Mouse (Mus musculus): ENCODE measurements around the gene Zfp750.

Gene Zfp750

GRCm38 (mm10) chr11:121543287-121543856 is 24.2 kb upstream of the Zfp750 start:
- DNase-seq (ENCODE audit: low read depth in 1 of 2, low spot score in 2 of 2) = no peak

DNA sequence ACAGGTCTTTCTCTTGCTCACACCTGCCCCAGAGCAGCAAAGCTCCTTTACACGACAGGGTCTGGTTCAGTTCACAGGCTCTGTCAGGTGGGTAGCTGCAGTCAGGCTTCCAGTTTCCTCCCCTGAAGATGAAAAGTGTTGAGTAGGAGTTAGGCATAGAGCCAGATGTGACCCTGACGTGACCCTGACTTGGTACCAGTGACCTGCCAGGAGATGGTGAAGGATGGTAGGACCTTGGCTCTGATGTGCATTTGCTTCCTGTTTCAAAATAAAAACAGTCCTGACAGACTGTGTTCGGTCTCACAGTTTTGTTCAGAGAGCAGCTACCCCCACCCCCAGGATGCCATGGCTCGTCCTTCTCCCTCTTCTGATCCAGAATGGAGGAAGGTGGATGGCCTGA is 23.3 kb upstream of the Zfp750 start:
- no peak for DNase-seq (ENCODE audit: low read depth in 1 of 2, low spot score in 2 of 2)

GRCm38 (mm10) chr11:121536528-121536927 is 17.4 kb upstream of the Zfp750 start:
- no peak for DNase-seq (ENCODE audit: low read depth in 1 of 2, low spot score in 2 of 2)

DNA sequence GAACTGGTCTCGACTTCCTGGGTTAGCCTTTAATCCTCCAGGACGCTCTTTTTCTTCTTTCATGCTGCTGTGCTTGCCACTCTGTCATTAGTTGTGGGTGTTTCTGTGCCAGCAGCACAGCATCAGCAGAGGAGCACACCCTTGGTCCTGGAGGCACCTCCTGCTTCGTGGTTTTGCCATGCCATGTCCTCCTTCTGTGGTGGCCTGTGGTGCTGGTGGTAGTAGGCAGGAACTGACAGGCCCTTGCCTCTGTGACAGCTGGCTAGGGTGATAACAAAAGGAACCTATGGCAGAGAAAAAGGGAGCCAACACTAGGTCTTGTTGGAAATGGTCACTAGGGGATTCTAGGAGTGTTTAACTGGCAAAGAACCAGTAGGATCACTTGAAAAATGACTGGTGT is 10.6 kb upstream of the Zfp750 start:
- no peak for DNase-seq (ENCODE audit: low read depth in 1 of 2, low spot score in 2 of 2)

DNA sequence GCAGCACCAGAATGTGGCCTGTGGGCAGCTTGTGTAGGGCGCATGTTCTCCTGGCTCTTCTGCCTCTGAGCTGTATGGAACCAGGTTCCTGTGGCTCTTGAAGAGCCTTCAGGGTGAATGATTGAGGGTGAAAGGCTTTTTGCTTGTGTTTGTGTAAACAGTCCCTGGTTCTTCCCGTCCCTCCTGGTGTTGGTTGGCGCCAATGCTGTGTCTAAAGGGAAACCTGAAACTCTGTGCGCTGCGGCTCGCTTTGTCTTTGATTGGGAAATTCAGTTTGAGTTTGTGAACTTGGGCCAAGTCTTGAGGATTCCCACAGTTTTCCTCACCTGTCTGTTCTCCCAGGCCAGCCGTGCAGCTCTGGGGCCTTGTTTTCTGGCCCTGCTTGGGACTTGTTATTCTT is 5.1 kb upstream of the Zfp750 start:
- DNase-seq (ENCODE audit: low read depth in 1 of 2, low spot score in 2 of 2) = no peak

DNA sequence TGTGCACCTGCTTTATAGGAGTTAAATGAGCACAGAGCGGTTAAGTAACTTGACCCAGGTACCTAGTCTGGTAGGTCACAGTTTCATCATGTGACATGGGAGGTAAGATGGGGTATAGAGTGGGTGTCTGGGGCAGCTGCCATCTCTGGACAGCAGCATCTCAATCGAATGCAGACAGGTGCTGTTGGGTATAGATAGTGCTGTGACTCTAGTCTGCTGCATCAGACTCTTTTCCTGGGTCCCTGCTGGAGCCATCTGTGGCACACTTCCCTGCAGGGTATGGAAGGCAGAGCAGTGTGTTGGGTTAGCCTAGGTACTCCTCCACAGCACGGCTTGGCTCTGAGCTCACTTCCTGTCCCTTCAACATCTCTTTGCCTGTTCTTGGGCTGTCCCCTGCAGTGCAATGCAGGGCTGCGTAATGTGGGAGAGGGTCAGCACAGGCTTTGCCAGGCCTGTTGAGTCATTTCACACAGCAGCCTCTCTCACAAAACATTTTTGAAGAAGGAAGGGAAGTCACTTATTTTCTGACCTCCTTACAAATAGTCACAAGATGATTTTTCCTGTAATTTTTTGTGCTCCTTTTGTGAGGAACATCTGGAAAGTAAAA is 3.1 kb upstream of the Zfp750 start:
- DNase-seq (ENCODE audit: low read depth in 1 of 2, low spot score in 2 of 2) = no peak

DNA sequence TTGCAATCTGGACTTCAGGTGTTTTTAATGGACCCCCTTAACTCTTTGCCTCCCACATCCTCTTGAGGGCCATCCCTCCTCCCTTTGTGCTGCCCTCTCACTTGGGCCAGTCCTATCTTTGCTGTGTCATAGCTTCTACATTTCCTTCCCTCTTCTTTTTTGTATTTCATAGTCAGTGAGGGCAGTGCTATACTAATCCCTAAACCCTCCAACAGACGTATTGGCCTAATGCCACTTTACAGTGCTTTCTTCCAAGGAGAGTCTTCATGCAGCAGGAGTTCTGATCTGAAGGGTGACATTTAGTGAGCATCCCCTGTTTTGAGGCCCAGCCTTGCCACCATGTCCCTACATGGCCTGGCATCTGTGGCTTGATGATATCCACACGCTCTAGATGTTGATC is 1.6 kb upstream of the Zfp750 start:
- no peak for DNase-seq (ENCODE audit: low read depth in 1 of 2, low spot score in 2 of 2)

- DNase-seq (ENCODE audit: low read depth in 1 of 2, low spot score in 2 of 2) = no peak
These were observed 570 bp upstream of the Zfp750 start for GRCm38 (mm10) chr11:121519703-121520102.

DNA sequence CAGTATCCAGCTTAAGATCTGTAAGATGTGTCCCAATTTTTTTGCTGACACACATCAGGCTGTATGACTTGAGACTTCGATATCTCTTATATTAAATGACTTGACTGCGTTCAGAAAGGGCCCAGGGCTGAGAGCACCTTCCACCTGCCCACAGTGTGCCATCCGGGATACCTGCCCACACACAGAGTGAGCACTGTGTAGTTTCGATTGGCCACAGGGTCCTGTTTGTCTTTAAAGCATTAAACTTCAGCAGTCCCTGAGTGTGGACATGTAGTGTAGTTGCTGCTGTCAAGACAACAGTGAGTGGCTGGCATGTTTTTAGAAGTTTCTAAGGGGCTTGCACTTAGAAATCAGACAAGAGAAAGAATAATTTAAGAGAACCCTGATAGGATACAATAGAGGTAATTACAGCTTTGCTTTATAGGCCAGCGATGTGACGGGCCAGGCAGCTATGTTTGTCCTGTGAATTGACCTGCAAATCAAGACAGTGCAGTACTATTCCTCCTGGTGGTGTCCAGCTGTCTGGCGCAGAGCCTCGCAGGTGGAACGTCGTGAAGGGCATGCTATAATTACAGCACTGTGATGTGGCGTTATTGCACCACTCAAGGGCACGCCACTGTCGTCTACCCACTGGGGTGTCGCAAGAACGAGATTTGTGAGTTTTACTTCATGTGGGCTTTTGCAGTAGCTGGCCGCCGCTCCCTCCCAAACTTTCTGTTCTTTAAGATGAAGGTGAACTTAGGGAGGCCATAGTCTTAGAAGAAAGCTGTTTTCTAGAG is 1.3 kb downstream of the Zfp750 start:
- peak; percentile 9 to 42 for DNase-seq (ENCODE audit: low read depth in 1 of 2, low spot score in 2 of 2)

GRCm38 (mm10) chr11:121516906-121517305 is 2.2 kb downstream of the Zfp750 start:
- DNase-seq (ENCODE audit: low read depth in 1 of 2, low spot score in 2 of 2) = no peak

DNA sequence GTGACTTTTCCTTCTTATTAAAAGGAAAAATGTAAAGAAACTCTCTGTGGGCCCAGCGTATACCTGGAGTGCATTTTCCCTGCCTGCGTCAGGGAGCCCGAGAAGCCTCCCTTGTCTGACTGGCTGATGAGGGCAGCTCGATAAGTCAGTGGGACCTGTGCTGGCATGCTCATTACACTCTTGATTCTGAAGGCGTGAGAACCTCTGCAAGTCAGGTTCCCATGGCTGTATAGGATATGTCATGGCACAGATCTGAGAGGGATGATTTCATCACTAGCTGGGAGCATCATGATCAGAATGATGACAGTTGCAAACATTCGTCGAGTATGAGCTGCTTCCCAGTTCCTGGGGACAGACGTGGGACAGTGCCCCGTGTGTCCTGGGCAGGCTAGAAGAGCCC is 3.1 kb downstream of the Zfp750 start:
- DNase-seq (ENCODE audit: low read depth in 1 of 2, low spot score in 2 of 2) = peak in 1 of 2 experiments; percentile 9

DNA sequence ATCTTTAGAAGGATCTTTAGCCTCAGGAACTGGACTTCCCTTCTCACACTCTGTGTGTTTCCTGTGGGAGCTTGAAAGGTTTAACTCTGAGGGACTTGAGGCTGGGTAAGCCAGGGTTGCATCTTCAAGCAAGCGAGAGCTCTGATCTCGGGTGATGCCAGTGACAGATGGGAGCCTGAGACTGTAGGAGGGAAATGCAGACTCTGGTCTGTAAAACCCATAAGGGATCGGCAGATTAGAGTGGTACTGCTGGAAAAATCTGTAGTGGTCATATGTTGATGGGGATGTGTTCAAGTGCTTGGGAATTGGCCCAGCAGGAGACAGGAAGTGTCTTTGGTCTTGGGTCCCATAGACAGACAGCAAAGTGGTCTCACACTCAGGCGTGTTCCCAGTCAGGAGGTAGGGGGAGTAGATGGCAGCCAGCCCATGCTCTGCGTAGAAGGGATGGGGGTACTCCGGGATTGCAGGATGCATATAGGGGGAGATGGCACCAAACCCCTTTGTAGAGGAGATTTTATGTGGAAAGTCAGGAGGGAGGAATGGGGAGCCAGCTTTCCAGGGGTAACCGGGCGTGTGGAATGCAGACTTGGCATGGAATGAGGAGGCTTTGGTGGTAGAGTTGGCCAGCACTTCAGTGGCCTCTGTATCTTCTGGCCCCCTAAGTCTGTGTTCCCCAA is 6.1 kb downstream of the Zfp750 start:
- DNase-seq (ENCODE audit: low read depth in 1 of 2, low spot score in 2 of 2) = no peak

- DNase-seq (ENCODE audit: low read depth in 1 of 2, low spot score in 2 of 2) = no peak
These were observed 8.5 kb downstream of the Zfp750 start for GRCm38 (mm10) chr11:121510512-121511246.

GRCm38 (mm10) chr11:121508478-121508877 is 10.7 kb downstream of the Zfp750 start:
- no peak for DNase-seq (ENCODE audit: low read depth in 1 of 2, low spot score in 2 of 2)

GRCm38 (mm10) chr11:121502000-121502860 is 16.9 kb downstream of the Zfp750 start:
- DNase-seq (ENCODE audit: low read depth in 1 of 2, low spot score in 2 of 2) = no peak

DNA sequence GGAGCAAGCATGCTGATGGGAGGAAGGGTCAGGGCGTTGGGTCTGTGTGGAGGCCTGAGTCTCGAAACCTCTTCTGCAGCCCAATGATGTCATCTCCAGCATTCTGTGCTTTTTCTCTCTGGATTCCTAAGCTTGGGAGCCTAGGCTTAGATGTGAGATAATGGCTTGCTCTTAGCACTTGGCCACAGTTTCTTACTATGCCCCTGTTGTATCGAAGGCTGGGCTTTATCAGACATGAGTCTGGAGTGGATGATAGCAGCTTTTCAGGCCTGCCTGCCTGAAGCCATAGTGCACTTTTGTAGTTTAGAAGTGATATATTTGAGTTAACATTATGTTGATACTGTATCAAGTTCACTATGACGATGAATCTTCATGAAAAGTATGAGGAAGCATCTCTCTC is 17.6 kb downstream of the Zfp750 start:
- DNase-seq (ENCODE audit: low read depth in 1 of 2, low spot score in 2 of 2) = no peak

DNA sequence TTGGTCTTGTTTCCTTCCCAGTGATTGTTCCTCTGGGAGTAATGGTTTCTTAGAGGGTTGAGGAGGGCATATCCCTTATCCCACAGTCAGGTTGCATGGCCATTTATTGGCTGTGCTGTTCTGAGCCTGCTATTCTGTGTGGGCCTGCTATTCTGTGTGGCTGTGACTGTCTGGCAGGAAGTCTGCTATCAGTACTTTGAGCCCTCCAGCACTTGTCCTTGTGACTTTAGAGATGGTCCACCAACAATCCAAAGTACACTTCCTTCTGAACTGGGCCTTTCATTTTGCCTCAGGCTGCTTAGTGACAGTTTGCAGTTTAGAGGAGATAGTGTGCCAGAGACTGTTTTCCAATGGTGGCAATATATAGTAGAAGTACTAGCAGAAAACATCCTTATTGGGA is 18.5 kb downstream of the Zfp750 start:
- DNase-seq (ENCODE audit: low read depth in 1 of 2, low spot score in 2 of 2) = no peak

DNA sequence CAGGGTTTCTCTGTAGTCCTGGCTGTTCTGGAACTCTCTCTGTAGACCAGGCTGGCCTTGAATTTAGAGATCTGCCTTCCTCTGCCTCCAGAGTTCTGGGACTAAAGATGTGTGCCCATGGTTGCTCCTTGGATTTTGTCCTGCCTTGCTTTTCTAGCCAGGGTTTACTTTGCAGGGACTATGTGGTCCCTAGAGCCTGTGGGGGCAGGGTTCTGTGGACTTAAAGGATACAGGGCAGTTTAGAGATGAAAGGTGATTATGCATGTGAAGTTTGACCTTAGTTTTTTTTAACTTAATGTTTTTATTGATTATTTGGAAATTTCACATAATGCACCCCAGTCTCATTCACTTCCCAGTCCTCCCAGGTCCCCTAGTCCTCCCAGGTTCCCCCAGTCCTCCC is 28.5 kb downstream of the Zfp750 start:
- DNase-seq (ENCODE audit: low read depth in 1 of 2, low spot score in 2 of 2) = no peak

DNA sequence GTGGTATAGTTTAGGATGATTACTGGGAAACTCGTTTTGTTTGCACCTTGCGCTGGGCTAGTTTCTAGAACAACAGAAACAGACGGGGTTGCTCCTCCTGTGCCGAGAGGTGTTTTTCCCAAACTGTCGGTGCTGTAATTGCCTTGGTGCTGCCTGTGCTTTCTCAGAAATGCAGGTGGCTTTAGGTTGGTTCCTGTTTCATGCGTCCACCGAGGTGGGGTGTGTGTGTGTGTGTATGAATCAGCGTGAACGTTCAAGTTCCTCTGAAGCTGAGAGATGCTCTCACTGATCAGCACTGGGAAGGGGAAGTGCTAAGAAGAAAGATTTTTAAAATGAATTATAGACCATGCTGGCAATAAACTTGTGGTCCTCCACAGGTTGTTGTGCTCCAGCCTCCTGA is 33.3 kb downstream of the Zfp750 start:
- no peak for DNase-seq (ENCODE audit: low read depth in 1 of 2, low spot score in 2 of 2)

- DNase-seq (ENCODE audit: low read depth in 1 of 2, low spot score in 2 of 2) = no peak
These were observed 38.0 kb downstream of the Zfp750 start for GRCm38 (mm10) chr11:121481129-121481528.
